Mouse (Mus musculus) c-Kit-positive CD71-positive TER-119-negative erythroid progenitor cells, embryonic 14.5 days (primary cell): ENCODE results near the gene Sntb2.

Experiments used
- DNase-seq: peaks from one replicate; pipeline ENCODE4 v3.0.0-alpha.2; 2013; ENCODE audit warnings: low read depth

The Sntb2 gene

DNA sequence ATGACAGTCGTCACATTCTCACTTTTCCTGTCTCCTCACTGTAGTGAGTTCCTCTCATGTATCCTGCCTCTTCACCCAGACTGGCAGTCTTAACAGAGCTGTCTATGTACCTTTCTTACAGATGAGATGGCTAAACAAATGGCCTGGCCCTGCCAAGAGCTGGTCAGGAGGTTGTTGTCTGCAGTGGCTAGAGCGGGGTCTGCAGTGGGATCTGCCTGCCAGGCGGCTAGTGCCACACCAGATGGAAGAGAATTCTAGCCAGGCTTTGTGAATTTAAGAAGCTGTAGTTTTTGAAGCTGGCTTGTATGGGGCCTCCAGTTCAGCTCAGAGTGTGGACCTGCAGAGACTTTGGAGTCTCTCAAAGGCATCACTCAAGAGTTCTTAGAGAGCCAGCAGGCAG lies 100.1 kb downstream of the Sntb2 start:
- no peak for DNase-seq

GRCm38 (mm10) chr8:107036626-107037025 lies 101.1 kb downstream of the Sntb2 start:
- no peak for DNase-seq

DNA sequence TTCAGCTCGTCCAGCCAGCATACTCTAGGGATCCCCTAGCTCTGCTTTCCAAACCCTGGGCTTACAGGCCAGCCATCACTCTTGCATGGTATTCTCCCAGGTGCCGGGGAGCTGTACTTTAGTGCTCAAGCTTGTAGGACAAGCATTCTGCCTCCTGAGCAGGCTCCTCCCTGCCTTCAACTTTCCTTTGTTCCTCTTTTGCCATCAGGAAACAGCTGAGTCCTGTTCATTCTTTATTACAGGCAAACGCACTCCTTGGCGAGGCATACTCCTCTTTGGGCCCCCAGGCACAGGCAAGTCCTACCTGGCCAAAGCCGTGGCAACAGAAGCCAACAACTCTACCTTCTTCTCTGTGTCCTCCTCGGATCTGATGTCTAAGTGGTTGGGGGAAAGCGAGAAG lies 105.1 kb downstream of the Sntb2 start:
- no peak for DNase-seq

DNA sequence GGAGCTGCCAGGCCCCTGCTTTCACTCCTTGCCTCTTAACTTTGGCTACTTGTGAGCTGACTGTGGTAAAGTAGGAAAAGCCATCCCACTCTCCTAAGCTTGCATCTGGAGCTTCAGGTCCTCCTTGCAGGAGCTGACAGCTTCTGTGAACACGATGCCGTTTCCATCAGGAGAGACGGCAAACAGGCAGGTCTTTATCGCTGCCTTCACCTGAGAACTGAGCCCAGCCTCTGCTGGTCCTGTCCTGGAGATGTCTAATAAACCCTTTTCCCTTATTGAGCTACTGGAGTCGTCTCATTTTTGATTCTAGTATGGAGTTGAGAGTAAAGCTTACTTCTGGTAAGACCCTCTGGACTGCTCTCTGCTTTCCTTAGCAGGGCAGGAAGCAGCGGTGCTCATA lies 109.9 kb downstream of the Sntb2 start:
- DNase-seq: no peak

DNA sequence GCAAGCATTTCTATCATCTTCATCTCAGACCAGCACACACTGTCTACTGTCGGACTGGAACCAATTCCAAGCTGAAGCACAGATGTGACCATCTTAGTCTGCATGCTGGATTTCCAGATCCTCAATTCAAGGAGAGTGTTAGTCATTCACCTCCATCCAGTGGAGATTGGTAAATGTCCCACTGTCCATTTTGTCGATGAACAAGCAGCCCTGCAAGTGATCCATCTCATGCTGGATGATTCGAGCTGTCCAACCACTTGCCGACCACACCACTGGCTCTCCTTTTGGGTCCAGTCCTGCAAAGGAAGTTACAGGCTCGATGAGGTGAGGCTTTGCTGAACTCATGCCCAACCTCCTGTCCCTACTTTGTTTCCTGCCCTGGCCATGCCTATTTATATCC lies 111.4 kb downstream of the Sntb2 start:
- no peak for DNase-seq

- peak; percentile 75 for DNase-seq
Observed at GRCm38 (mm10) chr8:107048061-107048941, 112.8 kb downstream of the Sntb2 start, which contains the start of gene Pdf. TSS of gene Pdf (minus strand) at chr8:107048614.

DNA sequence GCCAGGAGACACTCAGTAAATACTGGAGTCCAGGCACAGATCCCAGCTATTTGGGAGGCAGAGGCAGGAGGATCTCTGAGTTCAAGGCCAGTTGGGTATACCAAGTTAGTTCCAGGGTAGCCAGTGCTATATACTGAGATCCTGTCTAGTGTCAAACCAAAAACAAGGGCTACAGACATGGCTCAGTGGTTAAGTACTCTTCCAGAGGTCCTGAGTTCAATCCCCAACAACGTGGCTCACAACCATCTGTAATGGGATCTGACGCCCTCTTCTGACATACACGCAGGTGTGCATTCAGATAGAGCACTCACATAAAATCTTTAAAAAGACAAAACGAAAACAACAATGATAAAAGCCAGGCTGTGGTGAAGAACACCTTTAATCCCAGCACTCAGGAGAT lies 113.9 kb downstream of the Sntb2 start:
- no peak for DNase-seq

DNA sequence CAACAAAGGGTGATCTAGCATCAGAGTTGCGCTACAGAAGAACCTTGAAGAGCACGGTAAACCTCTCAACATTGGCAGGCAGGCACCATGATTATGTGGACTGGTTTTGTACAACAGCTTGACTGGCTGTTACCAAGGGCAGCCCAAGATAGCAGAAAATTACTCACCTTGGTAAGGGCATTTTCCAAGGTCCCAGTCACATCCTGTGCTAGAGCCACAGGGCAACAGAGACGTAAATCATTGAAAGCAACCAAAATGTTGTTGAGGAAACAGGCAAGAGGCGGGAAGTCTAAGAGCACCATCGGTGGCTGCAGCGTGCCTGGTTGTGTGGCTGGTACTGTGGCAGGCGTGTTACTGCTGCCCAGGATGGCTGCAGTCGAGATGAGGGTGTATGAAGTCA lies 116.5 kb downstream of the Sntb2 start:
- DNase-seq: no peak

- peak; percentile 97 for DNase-seq
Observed at GRCm38 (mm10) chr8:107056076-107056972, 120.8 kb downstream of the Sntb2 start, which contains the start of the genes Cog8 and Nip7. TSS of gene Cog8 (minus strand) at chr8:107056689. TSS of gene Nip7 (plus strand) at chr8:107056877.

GRCm38 (mm10) chr8:107056973-107057369 lies 121.4 kb downstream of the Sntb2 start:
- DNase-seq: no peak

- no peak for DNase-seq
Observed at GRCm38 (mm10) chr8:107062613-107063012, 127.1 kb downstream of the Sntb2 start.

GRCm38 (mm10) chr8:107065511-107066496 lies 130.3 kb downstream of the Sntb2 start, which contains the start of gene Tmed6:
TSS of gene Tmed6 (minus strand) at chr8:107065644.
- peak; percentile 76 for DNase-seq
